Mouse (Mus musculus) neural tube, embryonic 14.5 days (tissue): ENCODE data around the gene Rnf157. TPM values are rescaled to one million over a fixed set of nuclear protein-coding genes. Genes with fewer than 3 reads are reported as not detected.
"Not testable (repeated sequence)": the region's sequence is repeated elsewhere in the genome, so short reads cannot be mapped to it uniquely, and the experiment has no call there.

Experiments used
- ATAC-seq: fragments of 200-750 bp; cut with Nextera tagmentation; 2 replicates; pipeline ENCODE4 v1.8.0; 2017; ENCODE audit warnings: low read depth, mild to moderate bottlenecking, moderate TSS enrichment, moderate library complexity
- H3K27ac ChIP-seq: fragments of 300-500 bp; sonication (generic); 2 replicates; pipeline ENCODE4 v1.5.1; 2014; ENCODE audit warnings: low read depth, mild to moderate bottlenecking, control low read depth, low read length, moderate library complexity, mixed read lengths
- H3K27me3 ChIP-seq: fragments of 300-500 bp; sonication (generic); 2 replicates; pipeline ENCODE4 v1.6.1; 2014; ENCODE audit warnings: low read length; ENCODE audit not compliant: control insufficient read depth, insufficient read depth
- H3K36me3 ChIP-seq: fragments of 300-500 bp; sonication (generic); 2 replicates; pipeline ENCODE4 v1.6.1; 2014; ENCODE audit warnings: low read length, mixed read lengths; ENCODE audit not compliant: control insufficient read depth, insufficient read depth
- H3K4me1 ChIP-seq: fragments of 300-500 bp; sonication (generic); 2 replicates; pipeline ENCODE4 v1.6.1; 2014; ENCODE audit warnings: low read length; ENCODE audit not compliant: control insufficient read depth, insufficient read depth
- H3K4me2 ChIP-seq: fragments of 300-500 bp; sonication (generic); 2 replicates; pipeline ENCODE4 v1.6.1; 2014; ENCODE audit warnings: mild to moderate bottlenecking, low read depth, low read length, control low read depth
- H3K4me3 ChIP-seq: fragments of 300-500 bp; sonication (generic); 2 replicates; pipeline ENCODE4 v1.5.1; 2014; ENCODE audit warnings: low read depth, low read length, control low read depth, mixed read lengths
- H3K9ac ChIP-seq: fragments of 300-500 bp; sonication (generic); replicated peaks from 2 replicates; pipeline ENCODE4 v1.6.1; 2014; ENCODE audit warnings: low read depth, mild to moderate bottlenecking, control low read depth, low read length, mixed read lengths
- H3K9me3 ChIP-seq: fragments of 300-500 bp; sonication (generic); 2 replicates; pipeline ENCODE4 v1.6.1; 2016; ENCODE audit warnings: low read length; ENCODE audit not compliant: control insufficient read depth
- WGBS: fragments of 180-500 bp; shearing (Covaris S2); extraction: QIAGEN DNeasy Blood & Tissue Kit; methylation state at CpG from one replicate; pipeline ENCODE4 v1.1.7; 2014; 5-methylcytosine and 5-hydroxymethylcytosine counted together
- polyA plus RNA-seq: library from polyadenylated mRNA; unstranded; fragments of >200 nt; fragmentation: Nextera tagmentation; extraction: Ambion mirVana; gene quantifications from 2 replicates; pipeline ENCODE4 v1.2.1, GENCODE M21; 2014

Gene Rnf157
- polyA plus RNA-seq, 1 experiment from 2014 or later, result 63.5 TPM

DNA sequence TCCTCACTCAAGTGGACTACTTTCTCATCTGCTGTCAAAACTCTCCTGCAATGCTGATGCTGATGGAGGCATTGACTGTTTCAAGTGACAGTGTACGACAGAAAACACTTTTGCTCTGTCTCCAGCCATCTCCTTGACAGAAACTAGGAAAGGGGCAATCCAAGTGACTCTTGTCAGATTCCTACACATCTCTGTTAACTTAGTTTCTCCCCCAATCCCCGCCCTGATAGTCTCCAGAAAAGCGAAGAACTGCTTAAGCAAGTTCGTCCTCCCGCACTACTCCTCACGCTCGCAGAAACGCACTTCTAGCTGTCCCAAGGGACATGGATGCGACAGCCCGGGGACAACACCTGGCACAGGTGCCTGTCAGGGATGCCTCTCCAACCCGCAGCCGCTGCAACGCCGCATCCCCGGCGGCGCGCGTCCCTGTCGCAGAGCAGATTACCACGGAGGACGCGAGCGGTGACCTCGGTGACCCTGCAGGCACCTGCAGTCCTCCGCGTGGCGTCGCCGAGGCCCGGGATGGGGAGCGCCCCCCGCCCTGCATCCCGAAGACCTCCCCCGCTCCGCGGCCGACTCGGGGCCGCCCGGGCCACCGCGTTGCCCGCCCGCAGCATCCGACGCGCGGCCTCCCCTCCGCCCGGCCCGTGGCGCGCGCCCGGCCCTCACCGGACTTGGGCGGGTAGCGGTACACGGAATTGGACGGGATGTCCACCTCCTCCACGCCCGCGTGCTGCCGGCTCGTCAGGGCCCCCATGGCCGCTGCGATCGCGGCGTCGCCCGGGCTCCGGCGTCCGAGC is 604 bp downstream of the Rnf157 start:
- Histone ChIP-seq H3K4me1 (peaks cover 13% of the 10 kb centered on the region), H3K9ac (peak overlapping the region; percentile 94), H3K4me3 (peak overlapping the region; percentile 89), H3K36me3 (no peaks in the 10 kb centered on the region), H3K27ac (peak overlapping the region; percentile 94), H3K9me3 (no peaks in the 10 kb centered on the region), H3K4me2 (peak overlapping the region; percentile 92), H3K27me3 (no peaks in the 10 kb centered on the region)
- ATAC-seq, result peak; percentile 25; the same call in 1 of the 2 replicates
- under 1% methylated on average over 60 of the region's 76 CpGs for WGBS

DNA sequence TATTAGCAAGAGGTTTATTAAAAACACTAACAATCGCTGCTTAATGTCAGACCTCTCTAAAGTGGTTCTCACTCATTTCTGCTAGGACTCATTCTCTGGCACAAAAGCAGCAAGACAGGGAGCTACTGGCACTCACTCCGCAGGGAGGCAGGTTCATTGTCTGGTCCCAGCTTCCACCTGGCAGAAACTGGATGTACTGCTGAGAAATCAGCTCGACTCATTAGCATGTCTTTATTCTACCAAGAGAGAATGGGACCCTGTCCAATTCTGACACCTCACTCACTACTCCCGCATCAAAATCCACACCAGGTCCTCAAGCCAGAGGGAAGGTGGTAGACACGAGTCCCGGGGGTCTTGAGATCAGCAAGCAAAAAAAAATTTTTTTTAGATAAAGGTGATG is 1.2 kb downstream of the Rnf157 start:
- peak overlapping the region; percentile 89 for H3K4me3 ChIP-seq
- no peaks in the 10 kb centered on the region for H3K9me3 ChIP-seq
- peak overlapping the region; percentile 92 for H3K4me2 ChIP-seq
- peak overlapping the region; percentile 94 for H3K9ac ChIP-seq
- H3K27me3 ChIP-seq, result no peaks in the 10 kb centered on the region
- WGBS, result 13% methylated on average over 6 of the region's 6 CpGs
- peak overlapping the region; percentile 94; the same call in 1 of the 2 replicates for H3K27ac ChIP-seq
- H3K36me3 ChIP-seq, result no peaks in the 10 kb centered on the region
- no peak for ATAC-seq
- H3K4me1 ChIP-seq, result peaks cover 13% of the 10 kb centered on the region

DNA sequence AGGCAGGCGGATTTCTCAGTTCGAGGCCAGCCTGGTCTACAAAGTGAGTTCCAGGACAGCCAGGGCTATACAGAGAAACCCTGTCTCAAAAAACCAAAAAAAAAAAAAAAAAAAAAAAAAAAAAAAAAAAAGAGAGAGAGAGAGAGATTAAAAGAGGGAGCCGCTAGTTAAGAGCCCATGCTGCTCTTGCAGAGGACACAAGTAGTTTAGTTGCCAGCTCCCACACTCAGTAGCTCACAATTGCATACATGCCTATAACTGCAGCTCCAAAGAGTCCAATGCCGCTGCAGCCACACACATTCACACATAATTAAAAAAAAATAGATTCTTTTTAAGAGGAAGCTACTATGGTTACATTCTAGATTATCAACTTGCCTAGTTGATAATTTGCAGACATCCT is 2.4 kb downstream of the Rnf157 start:
- not testable (repeated sequence) for H3K36me3 ChIP-seq, H3K9me3 ChIP-seq, H3K27ac ChIP-seq, H3K27me3 ChIP-seq, H3K9ac ChIP-seq, H3K4me3 ChIP-seq, ATAC-seq
- WGBS, result 94% methylated on average over 4 of the region's 4 CpGs
- H3K4me1 ChIP-seq, result peaks cover 13% of the 10 kb centered on the region
- H3K4me2 ChIP-seq, result peak overlapping the region; percentile 92; the same call in 1 of the 2 replicates

DNA sequence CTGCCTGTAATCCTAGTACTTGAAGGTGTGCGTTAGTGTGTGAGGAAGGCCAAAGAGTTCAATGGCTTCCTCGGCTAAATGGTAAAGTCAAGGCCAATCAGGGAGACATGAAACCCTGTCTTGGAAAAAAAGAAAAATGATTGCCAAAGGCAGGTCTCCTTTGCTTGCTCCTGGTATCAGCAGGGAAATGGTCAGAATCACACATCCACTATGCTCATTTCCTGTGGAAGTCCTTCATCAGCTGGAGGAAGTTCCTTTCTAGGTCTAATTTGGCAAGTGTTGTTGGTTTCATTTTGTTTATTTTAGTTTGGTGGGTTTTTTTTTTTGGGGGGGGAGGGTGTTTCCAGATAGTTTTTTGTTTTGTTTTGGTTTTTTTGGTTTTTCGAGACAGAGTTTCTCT is 3.8 kb downstream of the Rnf157 start:
- Histone ChIP-seq H3K4me3 (no peak overlapping the region), H3K9ac (no peak overlapping the region), H3K36me3 (no peaks in the 10 kb centered on the region), H3K27me3 (no peaks in the 10 kb centered on the region), H3K27ac (no peak overlapping the region), H3K4me2 (no peak overlapping the region), H3K4me1 (peaks cover 13% of the 10 kb centered on the region), H3K9me3 (no peaks in the 10 kb centered on the region)
- ATAC-seq, result no peak
- WGBS, result 92% methylated on average over 3 of the region's 3 CpGs

DNA sequence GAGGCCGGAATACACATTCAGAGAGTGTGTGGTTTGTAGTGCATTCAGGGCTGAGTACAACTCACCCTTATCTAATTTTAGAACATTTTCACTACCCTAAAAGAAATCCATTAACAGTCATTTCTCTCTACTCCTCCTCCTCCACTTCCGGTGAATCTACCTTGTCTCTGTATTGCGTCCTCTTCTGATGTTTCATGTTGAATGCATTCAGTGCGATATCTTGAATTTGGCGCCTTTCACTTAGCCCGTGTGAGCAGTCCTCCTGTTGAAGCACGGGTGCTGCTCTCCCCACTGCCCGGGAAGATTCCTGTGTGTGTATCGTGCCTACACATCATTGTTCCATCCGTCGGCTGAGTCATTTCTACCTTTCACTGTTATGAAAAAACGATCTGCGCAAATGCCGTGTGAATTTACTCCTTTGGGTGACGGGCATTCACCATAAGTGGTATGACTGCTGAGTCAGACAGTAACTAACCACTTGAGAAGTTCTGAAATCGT is 6.6 kb downstream of the Rnf157 start:
- no peak for ATAC-seq
- WGBS, result 95% methylated on average over 16 of the region's 16 CpGs
- no peaks in the 10 kb centered on the region for H3K9me3 ChIP-seq
- no peak overlapping the region for H3K27ac ChIP-seq
- no peak overlapping the region for H3K9ac ChIP-seq
- no peak overlapping the region for H3K4me3 ChIP-seq
- no peak overlapping the region for H3K4me2 ChIP-seq
- peaks cover 13% of the 10 kb centered on the region for H3K4me1 ChIP-seq
- H3K36me3 ChIP-seq, result no peaks in the 10 kb centered on the region
- no peaks in the 10 kb centered on the region for H3K27me3 ChIP-seq

DNA sequence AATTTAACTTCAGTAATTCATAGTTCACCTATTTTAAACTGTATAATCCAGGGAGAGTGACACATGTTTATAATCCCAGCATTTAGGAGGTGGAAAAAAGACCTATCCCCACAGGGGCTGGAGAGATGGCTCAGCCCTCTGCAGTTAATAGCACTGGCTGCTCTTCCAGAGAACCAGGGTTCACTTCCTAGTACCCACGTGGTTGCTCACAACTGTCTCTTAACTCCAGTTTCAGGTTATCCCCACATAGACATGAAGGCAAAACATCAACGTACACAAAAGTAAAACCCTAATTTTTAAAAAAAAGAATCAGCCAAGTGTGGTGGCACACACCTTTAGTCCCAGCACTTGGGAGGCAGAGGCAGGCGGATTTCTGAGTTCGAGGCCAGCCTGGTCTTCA is 7.2 kb downstream of the Rnf157 start:
- Histone ChIP-seq H3K4me3 (no peak overlapping the region), H3K27me3 (no peaks in the 10 kb centered on the region), H3K36me3 (no peaks in the 10 kb centered on the region), H3K4me2 (no peak overlapping the region), H3K4me1 (peaks cover 8% of the 10 kb centered on the region), H3K27ac (no peak overlapping the region), H3K9me3 (no peaks in the 10 kb centered on the region), H3K9ac (no peak overlapping the region)
- 95% methylated on average over 4 of the region's 4 CpGs for WGBS
- no peak for ATAC-seq

DNA sequence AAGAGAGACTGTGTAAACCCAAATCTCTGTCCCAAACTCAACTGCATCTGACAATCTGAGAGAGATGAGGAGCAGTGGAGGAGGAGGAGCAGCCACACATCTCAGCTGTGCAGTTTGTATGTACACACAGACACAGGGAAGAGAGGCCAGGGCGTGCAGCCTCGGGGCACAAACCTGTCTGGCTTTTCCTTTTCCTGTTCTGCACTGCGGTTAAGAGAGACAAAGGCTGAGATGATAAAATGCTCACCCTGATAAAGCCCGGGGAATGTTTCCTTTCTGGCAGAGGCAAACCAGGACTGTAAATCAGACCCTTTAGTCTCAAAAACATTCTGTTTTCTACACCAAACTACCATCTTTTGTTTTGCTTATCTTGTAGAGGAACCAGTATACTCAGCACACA is 12.3 kb downstream of the Rnf157 start:
- ATAC-seq, result no peak
- H3K4me1 ChIP-seq, result peaks cover 7% of the 10 kb centered on the region
- H3K27me3 ChIP-seq, result no peaks in the 10 kb centered on the region
- H3K4me3 ChIP-seq, result no peak overlapping the region
- 0 out of 2 replicates have a peak, but pooled peaks cover 5% of the 10 kb centered on the region for H3K36me3 ChIP-seq
- H3K9ac ChIP-seq, result peak overlapping the region; percentile 8; the same call in 1 of the 2 replicates
- H3K4me2 ChIP-seq, result no peak overlapping the region
- WGBS, result 42% methylated on average over 4 of the region's 4 CpGs
- no peaks in the 10 kb centered on the region for H3K9me3 ChIP-seq
- peak overlapping the region; percentile 62 for H3K27ac ChIP-seq

DNA sequence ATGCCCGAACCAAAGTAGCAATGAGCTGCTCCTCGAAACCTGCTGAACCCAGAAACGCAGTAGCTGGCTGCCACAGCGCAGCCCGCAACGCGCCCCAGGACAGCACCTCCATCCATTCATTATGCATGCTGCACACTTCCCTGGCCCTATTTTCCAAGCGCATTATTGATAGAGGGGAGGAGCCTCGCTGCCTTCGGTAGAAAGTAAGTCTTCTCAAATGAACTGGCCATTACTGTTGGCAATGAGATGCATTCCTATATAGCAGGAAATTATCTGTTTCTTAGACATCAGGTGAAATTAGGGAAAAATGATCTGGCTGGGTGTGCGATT is 14.5 kb downstream of the Rnf157 start:
- no peak overlapping the region for H3K4me2 ChIP-seq
- ATAC-seq, result no peak
- 64% methylated on average over 11 of the region's 11 CpGs for WGBS
- H3K9ac ChIP-seq, result no peak overlapping the region
- H3K4me1 ChIP-seq, result peaks cover 7% of the 10 kb centered on the region
- no peak overlapping the region for H3K4me3 ChIP-seq
- 0 out of 2 replicates have a peak, but pooled peaks cover 10% of the 10 kb centered on the region for H3K36me3 ChIP-seq
- H3K27ac ChIP-seq, result no peak overlapping the region
- H3K9me3 ChIP-seq, result no peaks in the 10 kb centered on the region
- H3K27me3 ChIP-seq, result no peaks in the 10 kb centered on the region

DNA sequence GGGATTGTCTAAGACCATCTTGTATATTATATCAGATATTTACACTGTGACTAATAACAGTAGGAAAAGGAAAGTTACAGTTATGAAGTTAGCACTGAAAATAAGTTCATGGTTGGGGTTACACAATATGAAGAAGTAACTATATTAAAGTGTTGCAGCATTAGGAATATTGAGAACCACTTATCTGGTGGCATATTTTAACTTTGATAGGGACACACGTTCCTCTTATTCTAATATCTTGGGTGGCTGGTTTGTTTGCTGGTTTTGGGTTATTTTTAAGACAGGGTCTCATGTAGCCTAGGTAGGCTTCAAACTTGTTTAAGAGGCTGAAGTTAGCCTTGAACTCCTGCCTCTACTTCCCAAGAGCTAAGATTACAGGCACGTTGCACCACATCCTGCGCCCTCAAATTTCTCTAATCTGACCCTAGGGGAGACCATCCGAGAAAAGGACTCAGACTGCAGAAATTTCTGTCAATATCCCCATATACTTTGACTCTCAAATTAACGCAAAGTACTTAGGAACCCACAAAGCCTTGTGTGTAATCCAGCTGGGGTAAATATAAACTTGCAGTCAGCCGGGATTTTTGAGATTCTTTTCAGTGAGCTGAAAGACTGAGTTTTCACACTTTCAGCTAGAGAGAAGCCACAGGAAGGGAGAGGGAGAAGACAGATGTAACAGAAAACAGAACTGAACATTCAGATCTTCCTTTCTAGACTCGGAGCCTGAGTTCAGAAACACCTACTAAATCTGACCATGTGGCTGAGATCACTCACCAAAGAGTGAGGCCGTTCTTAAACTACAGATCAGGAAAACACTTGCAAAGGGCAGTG is 15.1 kb downstream of the Rnf157 start:
- peaks cover 7% of the 10 kb centered on the region for H3K4me1 ChIP-seq
- H3K27me3 ChIP-seq, result no peaks in the 10 kb centered on the region
- 83% methylated on average over 8 of the region's 8 CpGs for WGBS
- no peak overlapping the region for H3K27ac ChIP-seq
- H3K4me3 ChIP-seq, result no peak overlapping the region
- H3K4me2 ChIP-seq, result no peak overlapping the region
- no peak for ATAC-seq
- H3K36me3 ChIP-seq, result 0 out of 2 replicates have a peak, but pooled peaks cover 10% of the 10 kb centered on the region
- H3K9me3 ChIP-seq, result no peaks in the 10 kb centered on the region
- H3K9ac ChIP-seq, result no peak overlapping the region
